Mouse (Mus musculus): ENCODE data around the gene Gcnt2. TPM values are rescaled to one million over a fixed set of nuclear protein-coding genes. Genes with fewer than 3 reads are reported as not detected.

Gene Gcnt2
- polyA plus RNA-seq, 1 experiment, result 5.3 TPM

- H3K4me3 ChIP-seq, result no peak overlapping the region
- no peaks in the 10 kb centered on the region for H3K79me2 ChIP-seq (ENCODE audit: control insufficient read depth, insufficient read depth)
- H3K27me3 ChIP-seq (ENCODE audit: control insufficient read depth, insufficient read depth, insufficient read length), result no peaks in the 10 kb centered on the region
- H3K36me3 ChIP-seq (ENCODE audit: control insufficient read depth, insufficient read depth), result no peaks in the 10 kb centered on the region
- H3ac ChIP-seq (ENCODE audit: control insufficient read depth, insufficient read length), result no peak overlapping the region
- H3K4me2 ChIP-seq (ENCODE audit: low read depth), result no peak overlapping the region
- TF ChIP-seq E2F4 (IDR thresholded peaks at IDR 0.05; ENCODE audit: insufficient read depth) (no peak), MYOD1 (IDR thresholded peaks at IDR 0.05; ENCODE audit: control insufficient read depth in 1 of 3, insufficient read length in 2 of 3, low read depth in 2 of 3) (no peak), MYOG (IDR thresholded peaks at IDR 0.05; ENCODE audit: control insufficient read depth in 1 of 3, insufficient read depth in 1 of 3, insufficient read length in 2 of 3, low read depth in 2 of 3) (no peak), USF1 (IDR thresholded peaks at IDR 0.05; ENCODE audit: low read depth) (no peak), POLR2A (IDR thresholded peaks at IDR 0.05; ENCODE audit: insufficient read length, low read depth) (no peak), TCF12 (IDR thresholded peaks at IDR 0.05; ENCODE audit: insufficient read depth, poor library complexity, severe bottlenecking) (no peak), REST (IDR thresholded peaks at IDR 0.05; ENCODE audit: insufficient read depth, insufficient read length) (no peak), TCF3 (IDR thresholded peaks at IDR 0.05; ENCODE audit: insufficient read length, low read depth) (no peak), CEBPB (IDR thresholded peaks at IDR 0.05; ENCODE audit: insufficient read depth, poor library complexity, severe bottlenecking) (no peak), POLR2AphosphoS2 (IDR thresholded peaks at IDR 0.05; ENCODE audit: insufficient read length, low read depth) (no peak), SRF (IDR thresholded peaks at IDR 0.05; ENCODE audit: control insufficient read depth, insufficient read length, low read depth) (no peak), MAX (IDR thresholded peaks at IDR 0.05; ENCODE audit: low read depth) (no peak)
These were observed 113.4 kb downstream of the Gcnt2 start for GRCm38 (mm10) chr13:40972976-40973375.

DNA sequence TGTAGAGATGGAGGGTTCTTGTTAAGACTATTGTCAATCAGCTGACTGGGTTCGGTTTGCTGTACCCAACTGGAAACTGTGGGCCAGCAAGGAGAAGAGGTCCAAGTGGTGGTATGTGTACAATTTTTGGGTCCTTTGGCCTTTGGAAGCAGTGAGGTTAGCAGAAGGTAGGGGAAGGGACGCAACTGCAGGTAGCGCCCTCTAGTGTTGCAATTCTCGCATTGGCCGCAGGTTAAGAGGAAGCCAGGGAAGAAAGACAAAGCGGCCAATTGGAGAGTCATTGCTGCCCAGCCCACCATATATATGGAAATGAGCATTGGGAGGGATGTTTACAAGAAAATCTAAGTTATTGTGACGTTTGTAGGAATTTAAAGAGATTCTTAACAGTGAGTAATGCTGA, 118.1 kb downstream of the Gcnt2 start:
- Histone ChIP-seq H3K79me2 (ENCODE audit: control insufficient read depth, insufficient read depth) (no peaks in the 10 kb centered on the region), H3K4me2 (ENCODE audit: low read depth) (no peak overlapping the region), H3ac (ENCODE audit: control insufficient read depth, insufficient read length) (no peak overlapping the region), H3K4me3 (no peak overlapping the region), H3K27me3 (ENCODE audit: control insufficient read depth, insufficient read depth, insufficient read length) (no peaks in the 10 kb centered on the region), H3K36me3 (ENCODE audit: control insufficient read depth, insufficient read depth) (no peaks in the 10 kb centered on the region)
- TF ChIP-seq REST (IDR thresholded peaks at IDR 0.05; ENCODE audit: insufficient read depth, insufficient read length) (no peak), POLR2AphosphoS2 (IDR thresholded peaks at IDR 0.05; ENCODE audit: insufficient read length, low read depth) (no peak), CEBPB (IDR thresholded peaks at IDR 0.05; ENCODE audit: insufficient read depth, poor library complexity, severe bottlenecking) (no peak), MYOD1 (IDR thresholded peaks at IDR 0.05; ENCODE audit: control insufficient read depth in 1 of 3, insufficient read length in 2 of 3, low read depth in 2 of 3) (no peak), POLR2A (IDR thresholded peaks at IDR 0.05; ENCODE audit: insufficient read length, low read depth) (no peak), TCF3 (IDR thresholded peaks at IDR 0.05; ENCODE audit: insufficient read length, low read depth) (no peak), MAX (IDR thresholded peaks at IDR 0.05; ENCODE audit: low read depth) (no peak), USF1 (IDR thresholded peaks at IDR 0.05; ENCODE audit: low read depth) (no peak), TCF12 (IDR thresholded peaks at IDR 0.05; ENCODE audit: insufficient read depth, poor library complexity, severe bottlenecking) (no peak), SRF (IDR thresholded peaks at IDR 0.05; ENCODE audit: control insufficient read depth, insufficient read length, low read depth) (no peak), E2F4 (IDR thresholded peaks at IDR 0.05; ENCODE audit: insufficient read depth) (no peak), MYOG (IDR thresholded peaks at IDR 0.05; ENCODE audit: control insufficient read depth in 1 of 3, insufficient read depth in 1 of 3, insufficient read length in 2 of 3, low read depth in 2 of 3) (no peak)

DNA sequence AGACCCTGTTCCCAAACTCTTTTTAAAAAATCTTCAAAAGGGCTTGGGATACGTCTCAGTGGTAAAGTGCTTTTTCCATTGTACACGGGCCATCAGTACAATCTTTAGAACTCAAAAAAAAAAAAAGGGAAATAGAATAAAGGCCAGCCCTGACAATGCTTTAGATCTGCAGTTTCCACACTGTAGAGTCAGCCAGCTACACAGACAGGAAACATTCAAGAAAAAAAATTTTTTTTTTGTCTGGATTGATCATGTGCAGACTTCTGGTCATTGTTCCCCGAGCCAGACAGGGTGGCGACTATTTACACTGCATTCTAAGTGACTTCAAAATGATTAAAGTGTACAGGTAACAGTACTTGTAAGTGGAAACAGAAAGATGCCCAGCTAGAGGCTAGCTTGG, 119.1 kb downstream of the Gcnt2 start:
- Histone ChIP-seq H3K4me2 (ENCODE audit: low read depth) (no peak overlapping the region), H3K36me3 (ENCODE audit: control insufficient read depth, insufficient read depth) (no peaks in the 10 kb centered on the region), H3K4me3 (no peak overlapping the region), H3K79me2 (ENCODE audit: control insufficient read depth, insufficient read depth) (no peaks in the 10 kb centered on the region), H3ac (ENCODE audit: control insufficient read depth, insufficient read length) (no peak overlapping the region), H3K27me3 (ENCODE audit: control insufficient read depth, insufficient read depth, insufficient read length) (no peaks in the 10 kb centered on the region)
- TF ChIP-seq USF1 (IDR thresholded peaks at IDR 0.05; ENCODE audit: low read depth) (no peak), MAX (IDR thresholded peaks at IDR 0.05; ENCODE audit: low read depth) (no peak), CEBPB (IDR thresholded peaks at IDR 0.05; ENCODE audit: insufficient read depth, poor library complexity, severe bottlenecking) (no peak), MYOG (IDR thresholded peaks at IDR 0.05; ENCODE audit: control insufficient read depth in 1 of 3, insufficient read depth in 1 of 3, insufficient read length in 2 of 3, low read depth in 2 of 3) (no peak), TCF12 (IDR thresholded peaks at IDR 0.05; ENCODE audit: insufficient read depth, poor library complexity, severe bottlenecking) (no peak), REST (IDR thresholded peaks at IDR 0.05; ENCODE audit: insufficient read depth, insufficient read length) (no peak), SRF (IDR thresholded peaks at IDR 0.05; ENCODE audit: control insufficient read depth, insufficient read length, low read depth) (no peak), MYOD1 (IDR thresholded peaks at IDR 0.05; ENCODE audit: control insufficient read depth in 1 of 3, insufficient read length in 2 of 3, low read depth in 2 of 3) (no peak)

DNA sequence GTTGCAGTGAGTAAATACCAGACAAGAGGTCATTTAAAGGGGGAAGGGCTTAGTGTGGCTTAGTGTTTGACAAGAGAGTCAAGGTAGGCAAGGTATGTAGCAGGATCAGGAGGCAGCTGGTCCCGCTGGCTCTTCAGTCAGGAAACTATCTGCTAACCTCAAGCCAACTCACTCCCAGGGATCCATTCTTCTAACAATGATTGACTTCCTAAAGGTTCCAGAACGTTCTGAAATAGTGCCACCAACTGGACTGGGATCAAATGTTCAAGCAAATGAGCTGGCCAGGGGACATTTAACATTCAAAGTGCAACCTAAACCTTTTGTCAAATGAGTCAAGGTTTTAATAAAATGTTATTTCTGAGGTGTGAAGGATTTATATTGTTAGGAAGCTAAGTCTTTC, 119.8 kb downstream of the Gcnt2 start:
- no peak for TF ChIP-seq SRF (IDR thresholded peaks at IDR 0.05; ENCODE audit: control insufficient read depth, insufficient read length, low read depth)
- no peak for TF ChIP-seq POLR2AphosphoS2 (IDR thresholded peaks at IDR 0.05; ENCODE audit: insufficient read length, low read depth)
- TF ChIP-seq CEBPB (IDR thresholded peaks at IDR 0.05; ENCODE audit: insufficient read depth, poor library complexity, severe bottlenecking), result no peak
- TF ChIP-seq POLR2A (IDR thresholded peaks at IDR 0.05; ENCODE audit: insufficient read length, low read depth), result no peak
- no peak for TF ChIP-seq TCF3 (IDR thresholded peaks at IDR 0.05; ENCODE audit: insufficient read length, low read depth)
- no peak for TF ChIP-seq MAX (IDR thresholded peaks at IDR 0.05; ENCODE audit: low read depth)
- TF ChIP-seq MYOG (IDR thresholded peaks at IDR 0.05; ENCODE audit: control insufficient read depth in 1 of 3, insufficient read depth in 1 of 3, insufficient read length in 2 of 3, low read depth in 2 of 3), result no peak
- TF ChIP-seq MYOD1 (IDR thresholded peaks at IDR 0.05; ENCODE audit: control insufficient read depth in 1 of 3, insufficient read length in 2 of 3, low read depth in 2 of 3), result no peak
- no peak for TF ChIP-seq E2F4 (IDR thresholded peaks at IDR 0.05; ENCODE audit: insufficient read depth)
- no peak for TF ChIP-seq REST (IDR thresholded peaks at IDR 0.05; ENCODE audit: insufficient read depth, insufficient read length)
- no peak for TF ChIP-seq USF1 (IDR thresholded peaks at IDR 0.05; ENCODE audit: low read depth)
- TF ChIP-seq TCF12 (IDR thresholded peaks at IDR 0.05; ENCODE audit: insufficient read depth, poor library complexity, severe bottlenecking), result no peak
- no peak overlapping the region for H3ac ChIP-seq (ENCODE audit: control insufficient read depth, insufficient read length)

More for the DNA sequence above, 119.8 kb downstream of the Gcnt2 start:
- no peaks in the 10 kb centered on the region for H3K27me3 ChIP-seq (ENCODE audit: control insufficient read depth, insufficient read depth, insufficient read length)
- H3K36me3 ChIP-seq (ENCODE audit: control insufficient read depth, insufficient read depth), result no peaks in the 10 kb centered on the region
- no peak overlapping the region for H3K4me3 ChIP-seq
- no peak overlapping the region for H3K4me2 ChIP-seq (ENCODE audit: low read depth)
- no peaks in the 10 kb centered on the region for H3K79me2 ChIP-seq (ENCODE audit: control insufficient read depth, insufficient read depth)

All from myocyte (in vitro differentiated cells).